Mouse (Mus musculus): ENCODE data around the gene Zfp777. TPM values are rescaled to one million over a fixed set of nuclear protein-coding genes. Genes with fewer than 3 reads are reported as not detected.

The Zfp777 gene
- 8.6 and 8.7 TPM in 2 replicates for polyA plus RNA-seq (2014; fragmentation: Nextera tagmentation; extraction: Ambion mirVana)

GRCm38 (mm10) chr6:48048426-48049272 is at the start of gene Zfp777:
Zfp777 (minus strand) TSS chr6:48048911.
- peak; percentile 51 for TF ChIP-seq CTCF (IDR thresholded peaks at IDR 0.05; ENCODE audit: low read depth)
- Histone ChIP-seq H3K4me1 (ENCODE audit: insufficient read depth) (no peaks in the 10 kb centered on the region), H3K4me2 (peak within 1 kb of the TSS; percentile 77), H3K36me3 (ENCODE audit: insufficient read depth) (peaks cover 8% of the 10 kb centered on the region), H3K27me3 (ENCODE audit: insufficient read depth, low read length) (no peaks in the 10 kb centered on the region), H3K9me3 (ENCODE audit: low read depth, low read length) (no peaks in the 10 kb centered on the region), H3K9ac (peak within 1 kb of the TSS; percentile 86), H3K4me3 (ENCODE audit: low read depth, low read length) (peak within 1 kb of the TSS; percentile 80), H3K27ac (ENCODE audit: low read depth) (peak within 1 kb of the TSS; percentile 89)
- ATAC-seq (ENCODE audit: insufficient read depth) (peak; percentile 89), DNase-seq (peak; percentile 90)
- under 1% methylated on average over 82 of the region's 82 CpGs for WGBS

- ATAC-seq (ENCODE audit: insufficient read depth) (no peak), DNase-seq (peak; percentile 11)
- Histone ChIP-seq H3K9ac (no peak overlapping the region), H3K27me3 (ENCODE audit: insufficient read depth, low read length) (no peaks in the 10 kb centered on the region), H3K9me3 (ENCODE audit: low read depth, low read length) (no peaks in the 10 kb centered on the region), H3K4me2 (peak overlapping the region; percentile 81), H3K4me1 (ENCODE audit: insufficient read depth) (0 out of 2 replicates have a peak, but pooled peaks cover 5% of the 10 kb centered on the region), H3K4me3 (ENCODE audit: low read depth, low read length) (peak overlapping the region; percentile 82), H3K27ac (ENCODE audit: low read depth) (no peak overlapping the region), H3K36me3 (ENCODE audit: insufficient read depth) (peaks cover 20% of the 10 kb centered on the region)
- TF ChIP-seq CTCF (IDR thresholded peaks at IDR 0.05; ENCODE audit: low read depth), result 0 out of 2 replicates have a peak, but pooled peaks have one; percentile 11
- WGBS, result 36% methylated on average over 14 of the region's 14 CpGs
Observed at GRCm38 (mm10) chr6:48086957-48087715, 38.4 kb upstream of the Zfp777 start.

- Histone ChIP-seq H3K4me2 (peak within 1 kb of the TSS; percentile 81), H3K9me3 (ENCODE audit: low read depth, low read length) (no peaks in the 10 kb centered on the region), H3K27me3 (ENCODE audit: insufficient read depth, low read length) (no peaks in the 10 kb centered on the region), H3K27ac (ENCODE audit: low read depth) (peak within 1 kb of the TSS; percentile 91), H3K4me1 (ENCODE audit: insufficient read depth) (0 out of 2 replicates have a peak, but pooled peaks cover 5% of the 10 kb centered on the region), H3K4me3 (ENCODE audit: low read depth, low read length) (peak within 1 kb of the TSS; percentile 82), H3K36me3 (ENCODE audit: insufficient read depth) (peaks cover 27% of the 10 kb centered on the region), H3K9ac (peak within 1 kb of the TSS; percentile 97)
- TF ChIP-seq CTCF (IDR thresholded peaks at IDR 0.05; ENCODE audit: low read depth), result peak; percentile 51
- DNase-seq (peak; percentile 95), ATAC-seq (ENCODE audit: insufficient read depth) (peak; percentile 95)
- under 1% methylated on average over 52 of the region's 53 CpGs for WGBS
Observed at GRCm38 (mm10) chr6:48086471-48086878, 37.8 kb upstream of the Zfp777 start, which contains the start of gene Zfp746. Zfp746 (minus strand) TSS chr6:48086593.

- peak overlapping the region; percentile 97 for H3K9ac ChIP-seq
- peak; percentile 43 for TF ChIP-seq CTCF (IDR thresholded peaks at IDR 0.05; ENCODE audit: low read depth)
- H3K9me3 ChIP-seq (ENCODE audit: low read depth, low read length), result no peaks in the 10 kb centered on the region
- H3K4me1 ChIP-seq (ENCODE audit: insufficient read depth), result 0 out of 2 replicates have a peak, but pooled peaks cover 5% of the 10 kb centered on the region
- no peaks in the 10 kb centered on the region for H3K27me3 ChIP-seq (ENCODE audit: insufficient read depth, low read length)
- peak overlapping the region; percentile 91 for H3K27ac ChIP-seq (ENCODE audit: low read depth)
- H3K4me2 ChIP-seq, result peak overlapping the region; percentile 81
- DNase-seq, result peak; percentile 71
- H3K4me3 ChIP-seq (ENCODE audit: low read depth, low read length), result peak overlapping the region; percentile 82
- 1% methylated on average over 68 of the region's 72 CpGs for WGBS
- peak; percentile 91 for ATAC-seq (ENCODE audit: insufficient read depth)
- peaks cover 34% of the 10 kb centered on the region for H3K36me3 ChIP-seq (ENCODE audit: insufficient read depth)
Observed at GRCm38 (mm10) chr6:48085521-48086404, 37.1 kb upstream of the Zfp777 start.

GRCm38 (mm10) chr6:48083733-48084191 is 35.1 kb upstream of the Zfp777 start:
- Histone ChIP-seq H3K4me2 (no peak overlapping the region), H3K9me3 (ENCODE audit: low read depth, low read length) (no peaks in the 10 kb centered on the region), H3K4me3 (ENCODE audit: low read depth, low read length) (no peak overlapping the region), H3K36me3 (ENCODE audit: insufficient read depth) (peaks cover 52% of the 10 kb centered on the region), H3K27ac (ENCODE audit: low read depth) (no peak overlapping the region), H3K9ac (no peak overlapping the region), H3K27me3 (ENCODE audit: insufficient read depth, low read length) (no peaks in the 10 kb centered on the region), H3K4me1 (ENCODE audit: insufficient read depth) (0 out of 2 replicates have a peak, but pooled peaks cover 5% of the 10 kb centered on the region)
- no peak for TF ChIP-seq CTCF (IDR thresholded peaks at IDR 0.05; ENCODE audit: low read depth)
- ATAC-seq (ENCODE audit: insufficient read depth), result no peak
- 89% methylated on average over 6 of the region's 6 CpGs for WGBS
- no peak for DNase-seq

- no peak for ATAC-seq (ENCODE audit: insufficient read depth)
- no peak for TF ChIP-seq CTCF (IDR thresholded peaks at IDR 0.05; ENCODE audit: low read depth)
- 97% methylated on average over 3 of the region's 3 CpGs for WGBS
- H3K27me3 ChIP-seq (ENCODE audit: insufficient read depth, low read length), result no peaks in the 10 kb centered on the region
- no peaks in the 10 kb centered on the region for H3K9me3 ChIP-seq (ENCODE audit: low read depth, low read length)
- no peak overlapping the region for H3K27ac ChIP-seq (ENCODE audit: low read depth)
- H3K4me3 ChIP-seq (ENCODE audit: low read depth, low read length), result no peak overlapping the region
- H3K36me3 ChIP-seq (ENCODE audit: insufficient read depth), result peaks cover 71% of the 10 kb centered on the region
- H3K4me1 ChIP-seq (ENCODE audit: insufficient read depth), result 0 out of 2 replicates have a peak, but pooled peaks cover 5% of the 10 kb centered on the region
- DNase-seq, result no peak
- no peak overlapping the region for H3K4me2 ChIP-seq
- no peak overlapping the region for H3K9ac ChIP-seq
Observed at GRCm38 (mm10) chr6:48081952-48082351, 33.2 kb upstream of the Zfp777 start.
